Mouse (Mus musculus): ENCODE measurements at regions not wholly inside any gene's neighbourhood (a gene's known extent, or its start where the extent isn't known, plus 50 kb on each side); places are given as distances from the start of the nearest gene placed in this dataset.
"Not testable (repeated sequence)": the region's sequence is repeated elsewhere in the genome, so short reads cannot be mapped to it uniquely, and the experiment has no call there.

DNA sequence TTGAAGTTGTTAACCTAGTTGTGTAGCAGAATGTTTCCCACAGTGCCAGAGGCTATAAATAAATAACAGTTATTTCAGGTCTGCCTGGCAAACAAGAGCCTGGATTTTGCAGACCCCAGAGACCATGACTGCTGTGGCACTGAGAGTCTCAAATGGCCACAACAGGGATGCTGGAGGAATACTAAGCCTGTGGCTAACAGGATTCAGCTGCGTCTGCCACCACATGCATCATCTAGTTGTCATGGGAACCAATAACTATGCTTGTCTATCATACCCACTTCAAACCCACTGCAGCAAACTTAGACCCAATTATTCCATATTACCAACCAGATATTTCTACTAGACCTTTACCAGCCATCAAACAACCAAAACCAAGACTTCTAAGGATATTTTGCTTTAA lies 385.4 kb downstream of the Mat2b start:
- Histone ChIP-seq H3K9me3 (ENCODE audit: control insufficient read depth, low read length) (no peaks in the 10 kb centered on the region), H3K27me3 (ENCODE audit: control insufficient read depth, insufficient read depth, low read length) (no peaks in the 10 kb centered on the region), H3K4me1 (ENCODE audit: control insufficient read depth, insufficient read depth, low read length) (no peaks in the 10 kb centered on the region), H3K4me3 (ENCODE audit: low read depth, low read length) (no peak overlapping the region), H3K4me2 (ENCODE audit: low read depth, low read length) (no peak overlapping the region), H3K9ac (replicated peaks; ENCODE audit: low read depth, low read length) (no peak overlapping the region), H3K36me3 (ENCODE audit: control insufficient read depth, insufficient read depth, low read length) (no peaks in the 10 kb centered on the region), H3K27ac (ENCODE audit: low read depth, low read length) (no peak overlapping the region)
- WGBS = 21% methylated on average over 1 of the region's 1 CpGs
- ATAC-seq (ENCODE audit: low read depth) = no peak

DNA sequence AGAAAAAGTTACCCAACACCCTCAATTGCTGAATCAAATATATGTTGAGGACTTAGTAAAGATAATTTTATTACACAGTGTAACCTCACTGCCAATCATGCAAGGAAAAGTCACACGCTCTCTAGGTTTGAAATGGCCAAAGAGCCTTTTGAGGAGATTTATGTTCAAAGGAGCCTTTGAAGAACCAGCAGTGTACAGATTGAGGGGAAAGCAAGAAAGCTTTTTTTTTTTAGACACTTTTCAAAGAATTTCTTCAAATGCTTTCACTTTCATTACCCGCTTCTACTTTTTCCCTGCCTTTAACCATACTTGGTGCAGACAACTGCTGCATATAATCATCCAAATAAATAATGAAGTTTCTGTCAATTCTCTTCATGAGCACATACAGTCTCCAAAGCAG lies 392.4 kb downstream of the Mat2b start:
- no peak overlapping the region for H3K27ac ChIP-seq (ENCODE audit: low read depth, low read length)
- no peak for ATAC-seq (ENCODE audit: low read depth)
- H3K4me3 ChIP-seq (ENCODE audit: low read depth, low read length) = no peak overlapping the region
- no peaks in the 10 kb centered on the region for H3K4me1 ChIP-seq (ENCODE audit: control insufficient read depth, insufficient read depth, low read length)
- no peaks in the 10 kb centered on the region for H3K9me3 ChIP-seq (ENCODE audit: control insufficient read depth, low read length)
- H3K4me2 ChIP-seq (ENCODE audit: low read depth, low read length) = no peak overlapping the region
- WGBS = 82% methylated on average over 2 of the region's 2 CpGs
- no peak overlapping the region for H3K9ac ChIP-seq (replicated peaks; ENCODE audit: low read depth, low read length)
- no peaks in the 10 kb centered on the region for H3K36me3 ChIP-seq (ENCODE audit: control insufficient read depth, insufficient read depth, low read length)
- no peaks in the 10 kb centered on the region for H3K27me3 ChIP-seq (ENCODE audit: control insufficient read depth, insufficient read depth, low read length)

DNA sequence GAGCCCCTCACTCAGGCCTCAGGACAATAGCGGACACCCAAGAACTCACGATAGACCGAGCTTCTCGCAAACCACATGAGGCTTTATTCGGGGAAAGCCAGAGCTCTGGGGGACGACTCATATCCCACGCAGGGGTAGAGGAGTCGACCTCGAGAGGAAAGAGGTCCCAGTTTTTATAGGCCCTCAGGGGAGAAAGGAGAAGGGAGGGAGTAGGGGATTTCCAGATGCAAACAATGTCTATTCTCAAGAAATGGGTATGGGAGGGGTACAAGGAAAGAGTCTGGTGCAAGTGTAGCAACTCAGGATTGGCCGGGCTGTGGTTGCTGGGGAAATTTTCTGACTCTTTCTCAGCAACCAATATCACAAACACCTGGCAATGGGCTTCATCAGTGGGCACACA lies 395.0 kb downstream of the Mat2b start:
- H3K9me3 ChIP-seq (ENCODE audit: control insufficient read depth, low read length) = not testable (repeated sequence)

DNA sequence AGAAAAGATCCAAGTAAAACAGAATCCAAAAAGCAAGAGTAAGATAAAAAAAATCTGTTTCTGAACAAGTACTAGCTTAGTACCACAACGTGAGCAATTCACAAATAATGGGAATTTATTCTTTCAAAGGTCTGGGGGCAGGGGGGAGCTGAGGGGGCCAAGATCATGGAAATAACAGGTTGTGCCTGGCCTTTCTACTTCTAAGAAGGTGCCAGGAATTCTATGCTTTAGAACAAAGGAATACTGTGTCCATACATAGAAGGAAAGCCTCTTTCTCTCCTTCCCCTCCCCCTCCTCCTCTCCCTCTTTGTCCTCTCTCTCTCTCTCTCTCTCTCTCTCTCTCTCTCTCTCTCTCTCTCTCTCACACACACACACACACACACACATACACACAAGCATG lies 408.1 kb downstream of the Mat2b start:
- Histone ChIP-seq H3K4me2 (ENCODE audit: low read depth, low read length) (no peak overlapping the region), H3K9me3 (ENCODE audit: control insufficient read depth, low read length) (no peaks in the 10 kb centered on the region), H3K27ac (ENCODE audit: low read depth, low read length) (no peak overlapping the region), H3K27me3 (ENCODE audit: control insufficient read depth, insufficient read depth, low read length) (no peaks in the 10 kb centered on the region), H3K9ac (replicated peaks; ENCODE audit: low read depth, low read length) (no peak overlapping the region), H3K4me1 (ENCODE audit: control insufficient read depth, insufficient read depth, low read length) (no peaks in the 10 kb centered on the region), H3K4me3 (ENCODE audit: low read depth, low read length) (no peak overlapping the region), H3K36me3 (ENCODE audit: control insufficient read depth, insufficient read depth, low read length) (no peaks in the 10 kb centered on the region)
- 28% methylated on average over 1 of the region's 1 CpGs for WGBS
- no peak for ATAC-seq (ENCODE audit: low read depth)

More for the DNA sequence above, 395.0 kb downstream of the Mat2b start:
- not testable (repeated sequence) for H3K27ac ChIP-seq (ENCODE audit: low read depth, low read length); H3K4me3 ChIP-seq (ENCODE audit: low read depth, low read length); H3K36me3 ChIP-seq (ENCODE audit: control insufficient read depth, insufficient read depth, low read length); H3K27me3 ChIP-seq (ENCODE audit: control insufficient read depth, insufficient read depth, low read length); H3K4me2 ChIP-seq (ENCODE audit: low read depth, low read length); ATAC-seq (ENCODE audit: low read depth); H3K9ac ChIP-seq (replicated peaks; ENCODE audit: low read depth, low read length); H3K4me1 ChIP-seq (ENCODE audit: control insufficient read depth, insufficient read depth, low read length)
- WGBS = 80% methylated on average over 10 of the region's 10 CpGs

DNA sequence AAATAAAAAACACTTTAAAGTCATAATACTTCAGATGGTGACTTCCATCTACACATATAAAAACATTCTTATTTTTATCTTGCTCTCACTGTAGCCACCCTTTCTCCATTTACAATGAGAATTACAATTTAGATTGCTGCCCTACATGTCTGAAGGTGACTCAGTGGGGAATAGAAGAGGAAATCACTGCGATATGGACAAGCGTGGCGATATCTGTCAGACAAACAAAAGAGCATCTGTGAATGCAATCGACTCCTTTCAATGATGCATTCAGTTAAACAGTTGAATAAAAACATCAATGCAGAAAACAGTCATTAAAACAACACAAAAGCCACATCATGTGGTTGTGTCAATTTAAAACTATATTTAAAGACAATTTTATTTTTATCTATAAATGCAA lies 408.6 kb downstream of the Mat2b start:
- no peak for ATAC-seq (ENCODE audit: low read depth)
- Histone ChIP-seq H3K27ac (ENCODE audit: low read depth, low read length) (no peak overlapping the region), H3K27me3 (ENCODE audit: control insufficient read depth, insufficient read depth, low read length) (no peaks in the 10 kb centered on the region), H3K9me3 (ENCODE audit: control insufficient read depth, low read length) (no peaks in the 10 kb centered on the region), H3K4me3 (ENCODE audit: low read depth, low read length) (no peak overlapping the region), H3K9ac (replicated peaks; ENCODE audit: low read depth, low read length) (no peak overlapping the region), H3K36me3 (ENCODE audit: control insufficient read depth, insufficient read depth, low read length) (no peaks in the 10 kb centered on the region), H3K4me2 (ENCODE audit: low read depth, low read length) (no peak overlapping the region), H3K4me1 (ENCODE audit: control insufficient read depth, insufficient read depth, low read length) (no peaks in the 10 kb centered on the region)
- WGBS = 28% methylated on average over 4 of the region's 4 CpGs

DNA sequence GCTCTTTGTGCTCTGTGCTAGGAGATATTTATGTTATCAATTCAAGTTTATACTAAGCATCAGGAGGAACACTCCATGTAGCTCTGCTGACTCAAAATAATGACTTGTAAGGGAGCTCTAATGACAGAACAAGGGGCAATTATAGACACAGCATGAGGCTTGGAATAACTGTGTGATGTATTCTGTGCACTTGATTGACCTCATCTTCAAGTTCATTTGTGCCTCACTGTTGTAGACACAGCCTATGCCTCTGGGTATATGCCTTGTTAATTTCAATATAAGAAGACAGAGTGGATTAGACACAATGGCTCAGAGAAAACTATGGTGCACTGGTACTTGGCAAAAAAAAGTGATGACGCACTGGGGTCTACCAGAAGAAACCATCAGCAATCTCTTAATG lies 418.3 kb downstream of the Mat2b start:
- no peak overlapping the region for H3K27ac ChIP-seq (ENCODE audit: low read depth, low read length)
- no peaks in the 10 kb centered on the region for H3K9me3 ChIP-seq (ENCODE audit: control insufficient read depth, low read length)
- H3K36me3 ChIP-seq (ENCODE audit: control insufficient read depth, insufficient read depth, low read length) = no peaks in the 10 kb centered on the region
- H3K4me3 ChIP-seq (ENCODE audit: low read depth, low read length) = no peak overlapping the region
- no peak overlapping the region for H3K9ac ChIP-seq (replicated peaks; ENCODE audit: low read depth, low read length)
- no peaks in the 10 kb centered on the region for H3K27me3 ChIP-seq (ENCODE audit: control insufficient read depth, insufficient read depth, low read length)
- WGBS = 59% methylated on average over 1 of the region's 1 CpGs
- no peaks in the 10 kb centered on the region for H3K4me1 ChIP-seq (ENCODE audit: control insufficient read depth, insufficient read depth, low read length)
- no peak overlapping the region for H3K4me2 ChIP-seq (ENCODE audit: low read depth, low read length)
- peak; percentile 63; the same call in 1 of the 2 replicates for ATAC-seq (ENCODE audit: low read depth)

DNA sequence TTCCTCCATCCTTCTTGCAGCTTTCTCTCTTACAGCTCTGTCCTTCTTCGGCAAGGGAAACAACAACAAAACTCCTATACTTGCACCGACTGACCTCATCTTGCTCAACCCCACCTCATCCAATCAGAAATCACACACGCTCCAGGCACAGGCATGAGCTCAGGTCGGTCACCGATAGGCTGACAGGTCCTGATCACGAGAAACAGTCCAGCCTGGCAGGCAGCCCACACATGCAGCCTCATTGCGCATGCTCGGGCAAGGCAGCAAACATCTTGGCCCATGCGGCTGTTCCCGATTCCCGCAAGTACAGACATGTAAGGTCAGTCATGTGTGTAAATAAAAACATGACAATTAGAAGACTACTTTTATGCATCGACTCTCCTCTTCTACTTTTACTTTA lies 441.9 kb downstream of the Mat2b start:
- no peaks in the 10 kb centered on the region for H3K9me3 ChIP-seq (ENCODE audit: control insufficient read depth, low read length)
- WGBS = 89% methylated on average over 12 of the region's 12 CpGs
- H3K27ac ChIP-seq (ENCODE audit: low read depth, low read length) = no peak overlapping the region
- H3K27me3 ChIP-seq (ENCODE audit: control insufficient read depth, insufficient read depth, low read length) = no peaks in the 10 kb centered on the region
- no peak for ATAC-seq (ENCODE audit: low read depth)
- no peaks in the 10 kb centered on the region for H3K36me3 ChIP-seq (ENCODE audit: control insufficient read depth, insufficient read depth, low read length)
- H3K4me1 ChIP-seq (ENCODE audit: control insufficient read depth, insufficient read depth, low read length) = no peaks in the 10 kb centered on the region
- no peak overlapping the region for H3K4me2 ChIP-seq (ENCODE audit: low read depth, low read length)
- H3K9ac ChIP-seq (replicated peaks; ENCODE audit: low read depth, low read length) = no peak overlapping the region
- no peak overlapping the region for H3K4me3 ChIP-seq (ENCODE audit: low read depth, low read length)

DNA sequence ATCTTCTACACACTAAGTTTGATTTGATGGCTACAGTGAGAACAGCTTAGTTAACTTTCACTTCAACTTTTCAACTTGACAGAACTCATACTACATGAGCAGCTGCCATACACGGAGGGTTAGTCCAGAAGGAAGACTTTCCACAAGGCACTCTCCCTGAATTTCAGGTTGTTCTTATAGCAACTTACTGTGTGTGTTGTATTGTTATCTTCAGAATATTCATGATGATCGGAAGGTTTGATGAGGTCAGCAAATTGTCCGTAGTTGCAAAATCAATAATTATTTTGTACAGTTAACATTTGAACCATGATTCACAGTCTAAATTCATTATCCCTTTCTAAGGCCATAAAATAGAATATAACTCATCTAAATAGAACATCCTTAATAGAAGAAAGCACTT lies 442.6 kb downstream of the Mat2b start:
- H3K27me3 ChIP-seq (ENCODE audit: control insufficient read depth, insufficient read depth, low read length) = no peaks in the 10 kb centered on the region
- no peaks in the 10 kb centered on the region for H3K4me1 ChIP-seq (ENCODE audit: control insufficient read depth, insufficient read depth, low read length)
- H3K36me3 ChIP-seq (ENCODE audit: control insufficient read depth, insufficient read depth, low read length) = no peaks in the 10 kb centered on the region
- H3K9ac ChIP-seq (replicated peaks; ENCODE audit: low read depth, low read length) = no peak overlapping the region
- no peaks in the 10 kb centered on the region for H3K9me3 ChIP-seq (ENCODE audit: control insufficient read depth, low read length)
- ATAC-seq (ENCODE audit: low read depth) = no peak
- H3K27ac ChIP-seq (ENCODE audit: low read depth, low read length) = no peak overlapping the region
- 90% methylated on average over 3 of the region's 3 CpGs for WGBS
- H3K4me3 ChIP-seq (ENCODE audit: low read depth, low read length) = no peak overlapping the region
- no peak overlapping the region for H3K4me2 ChIP-seq (ENCODE audit: low read depth, low read length)

DNA sequence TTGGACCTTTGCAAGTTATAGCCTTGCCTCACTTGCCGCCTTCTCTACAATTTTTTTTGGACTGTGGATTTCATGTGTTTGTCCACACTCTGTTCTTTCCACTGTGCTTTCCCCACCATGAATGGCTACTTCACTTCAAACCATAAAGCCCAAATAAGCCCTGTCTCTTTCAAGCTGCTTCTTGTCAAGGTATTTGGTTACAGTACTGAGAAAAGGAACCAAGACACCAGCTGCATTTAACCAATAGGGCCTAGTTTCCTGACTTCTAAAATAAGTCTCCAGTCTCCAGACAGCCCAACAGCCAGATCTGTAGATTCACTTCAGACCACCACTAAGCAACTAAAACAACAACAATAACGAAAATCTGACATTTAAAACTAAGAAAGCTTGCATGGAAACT lies 443.9 kb downstream of the Mat2b start:
- WGBS = 94% methylated on average over 2 of the region's 2 CpGs
- no peak for ATAC-seq (ENCODE audit: low read depth)
- no peaks in the 10 kb centered on the region for H3K36me3 ChIP-seq (ENCODE audit: control insufficient read depth, insufficient read depth, low read length)
- H3K9me3 ChIP-seq (ENCODE audit: control insufficient read depth, low read length) = no peaks in the 10 kb centered on the region
- H3K27me3 ChIP-seq (ENCODE audit: control insufficient read depth, insufficient read depth, low read length) = no peaks in the 10 kb centered on the region
- H3K4me2 ChIP-seq (ENCODE audit: low read depth, low read length) = no peak overlapping the region
- H3K4me3 ChIP-seq (ENCODE audit: low read depth, low read length) = no peak overlapping the region
- H3K27ac ChIP-seq (ENCODE audit: low read depth, low read length) = no peak overlapping the region
- H3K4me1 ChIP-seq (ENCODE audit: control insufficient read depth, insufficient read depth, low read length) = no peaks in the 10 kb centered on the region
- H3K9ac ChIP-seq (replicated peaks; ENCODE audit: low read depth, low read length) = no peak overlapping the region

DNA sequence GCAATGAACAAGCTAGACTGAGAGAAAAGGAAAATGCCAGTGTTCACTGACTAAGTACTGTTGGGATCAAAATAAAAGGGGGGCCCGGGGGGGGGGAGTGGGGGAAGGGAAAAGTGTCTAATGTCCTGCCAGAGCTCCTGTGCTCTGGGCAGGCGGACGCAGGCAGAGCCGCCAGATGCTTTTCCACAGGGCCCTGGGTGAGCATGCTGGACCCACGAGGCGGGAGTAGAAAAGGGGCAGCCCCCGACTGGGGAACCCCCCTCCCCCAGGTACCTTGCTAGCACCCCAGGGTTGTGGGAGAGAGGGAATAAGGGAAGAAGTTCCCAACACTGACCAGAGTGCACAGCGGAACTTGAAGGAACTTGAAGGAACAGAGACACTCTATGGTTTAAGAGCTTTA lies 478.6 kb downstream of the Mat2b start:
- H3K36me3 ChIP-seq (ENCODE audit: control insufficient read depth, insufficient read depth, low read length) = no peaks in the 10 kb centered on the region
- no peaks in the 10 kb centered on the region for H3K4me1 ChIP-seq (ENCODE audit: control insufficient read depth, insufficient read depth, low read length)
- H3K9me3 ChIP-seq (ENCODE audit: control insufficient read depth, low read length) = no peaks in the 10 kb centered on the region
- H3K4me2 ChIP-seq (ENCODE audit: low read depth, low read length) = no peak overlapping the region
- no peak overlapping the region for H3K4me3 ChIP-seq (ENCODE audit: low read depth, low read length)
- H3K27ac ChIP-seq (ENCODE audit: low read depth, low read length) = no peak overlapping the region
- WGBS = 48% methylated on average over 8 of the region's 8 CpGs
- H3K27me3 ChIP-seq (ENCODE audit: control insufficient read depth, insufficient read depth, low read length) = no peaks in the 10 kb centered on the region
- ATAC-seq (ENCODE audit: low read depth) = no peak
- no peak overlapping the region for H3K9ac ChIP-seq (replicated peaks; ENCODE audit: low read depth, low read length)

All from neural tube, embryonic 14.5 days (tissue).